Mouse (Mus musculus) gonadal fat pad, adult 2 months (tissue): ENCODE results near the gene Msantd2. TPM values are rescaled to one million over a fixed set of nuclear protein-coding genes. Genes with fewer than 3 reads are reported as not detected.

Source experiments
- DNase-seq: peaks from one replicate; pipeline ENCODE4 v3.0.0-alpha.2; 2012; ENCODE audit warnings: low read depth
- polyA plus RNA-seq: library from polyadenylated mRNA; depleted of rRNA; stranded (reverse); fragments of >200 nt; gene quantifications from 2 replicates; pipeline ENCODE4 v1.2.3, GENCODE M21; 2012; rRNA removed

Msantd2 gene
- polyA plus RNA-seq = 9.2 and 10.4 TPM in 2 replicates

DNA sequence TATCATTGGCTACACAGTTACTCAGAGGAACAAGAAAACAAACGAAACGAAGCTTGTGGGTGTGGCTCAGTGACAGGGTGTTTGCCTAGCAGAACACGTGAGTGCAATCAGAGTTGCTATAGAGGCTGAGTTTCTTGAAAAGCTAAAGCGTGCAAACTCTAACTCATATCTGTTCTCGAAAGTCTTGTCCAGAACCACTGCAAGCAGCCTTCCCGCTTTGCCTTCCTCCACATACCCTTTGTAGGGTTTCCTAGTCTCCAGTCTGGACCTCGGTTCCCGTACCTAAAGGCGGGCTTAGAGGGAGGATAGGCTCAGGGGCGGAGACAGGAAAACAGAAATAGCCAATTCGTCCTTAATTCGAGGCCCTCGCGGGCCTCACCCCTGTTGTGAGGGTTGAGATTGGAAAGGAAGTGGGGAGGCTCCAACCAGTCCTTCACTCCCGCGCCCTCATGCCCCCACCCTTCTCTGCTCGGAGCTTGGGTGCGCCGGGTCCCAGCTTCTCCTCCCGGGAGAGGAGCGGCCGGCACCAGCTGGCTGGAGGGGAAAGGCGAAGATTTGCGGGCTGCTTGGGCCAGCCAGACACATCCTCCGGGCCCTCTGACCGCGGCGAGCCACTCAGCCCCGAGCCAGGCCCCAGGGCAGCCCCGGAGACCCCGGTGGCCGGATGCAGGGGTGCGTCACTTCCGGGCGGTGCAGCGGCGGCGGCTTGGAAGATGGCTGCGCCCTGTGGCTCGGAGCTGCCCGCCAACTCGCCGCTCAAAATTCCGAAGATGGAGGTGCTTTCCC is at the start of gene Msantd2:
Gene Msantd2 (plus strand): TSS at position 709 of the 786 bp plus-strand sequence.
- peak; percentile 40 for DNase-seq

DNA sequence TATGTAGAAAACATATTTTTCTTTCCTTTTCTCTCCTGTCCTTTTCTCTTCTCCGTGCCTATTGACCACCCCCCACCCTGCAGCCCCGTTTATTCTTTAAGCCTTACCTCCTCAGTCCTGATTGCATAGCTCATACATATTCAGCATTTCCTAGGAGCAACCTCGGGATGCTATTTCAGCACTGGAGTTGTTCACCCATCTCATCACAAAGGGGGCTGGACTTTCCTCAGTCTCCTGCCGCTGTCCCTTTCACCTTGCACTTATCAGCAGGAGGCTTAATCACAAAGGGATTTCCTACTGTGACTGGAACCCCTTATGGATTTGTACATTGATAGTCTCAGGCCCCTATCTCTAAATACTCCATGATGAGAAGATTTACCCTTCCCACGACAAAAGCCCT is 36.7 kb upstream of the Msantd2 start:
- no peak for DNase-seq

GRCm38 (mm10) chr9:37453328-37453727 is 35.8 kb upstream of the Msantd2 start:
- no peak for DNase-seq

- no peak for DNase-seq
Measured at GRCm38 (mm10) chr9:37454011-37454492, 35.1 kb upstream of the Msantd2 start.

GRCm38 (mm10) chr9:37454991-37455390 is 34.1 kb upstream of the Msantd2 start:
- no peak for DNase-seq

DNA sequence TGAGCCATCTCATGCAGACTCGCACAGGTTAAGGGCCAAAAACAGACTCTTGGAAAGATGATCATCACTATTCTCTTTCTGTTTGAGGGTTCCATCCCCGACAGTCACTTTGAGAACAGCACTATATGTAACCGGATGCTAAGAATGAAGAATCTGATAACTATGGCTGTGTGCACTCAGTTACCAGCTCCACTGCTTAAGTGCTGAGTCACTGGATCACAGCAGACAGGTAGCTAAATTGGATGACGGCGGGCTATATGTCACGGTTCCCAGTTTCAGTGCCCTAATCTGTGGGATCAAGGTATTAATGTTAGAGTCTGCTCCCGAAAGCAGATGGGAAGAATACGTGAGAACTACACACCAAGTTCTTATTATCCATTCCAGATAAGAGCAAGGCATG is 33.3 kb upstream of the Msantd2 start:
- DNase-seq = no peak

- DNase-seq = no peak
Measured at GRCm38 (mm10) chr9:37456481-37456910, 32.6 kb upstream of the Msantd2 start.

DNA sequence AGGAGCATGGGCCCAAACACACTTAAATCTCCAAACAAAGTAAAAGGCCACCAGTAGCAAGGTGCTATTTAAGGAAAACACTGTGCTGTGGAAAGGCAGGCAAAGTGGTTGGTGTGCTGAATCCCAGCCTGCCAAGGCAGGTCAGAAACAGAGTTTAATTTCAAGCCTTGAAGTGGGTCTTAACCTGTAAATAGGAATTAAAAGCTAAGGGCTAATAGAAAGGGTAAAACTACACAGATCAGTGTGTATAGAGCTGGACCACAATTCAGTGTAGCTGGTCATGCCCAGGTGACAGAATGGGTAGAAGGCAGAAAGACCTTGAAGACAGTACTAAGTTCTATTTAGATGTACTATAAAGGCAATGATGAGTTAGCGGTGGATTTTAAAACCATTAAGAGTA is 32.0 kb upstream of the Msantd2 start:
- no peak for DNase-seq

DNA sequence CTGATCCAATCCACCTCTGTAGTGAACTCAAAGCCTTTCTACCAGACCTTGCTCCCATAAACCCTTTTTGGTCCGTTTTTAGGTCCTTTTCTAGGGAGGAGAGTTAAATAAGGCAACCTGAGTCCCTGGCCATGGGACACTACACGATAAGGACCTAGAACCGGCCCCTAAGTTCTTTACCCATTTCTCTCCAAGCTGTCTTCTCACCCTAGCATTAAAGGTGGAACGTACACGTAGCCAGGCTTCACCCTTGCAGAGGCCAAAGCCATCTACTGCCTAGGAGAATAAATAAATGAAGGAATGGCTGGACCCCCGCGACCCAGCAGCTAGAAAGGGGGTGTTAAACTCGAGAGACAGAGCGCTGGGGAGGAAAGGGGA is 29.5 kb upstream of the Msantd2 start:
- no peak for DNase-seq

DNA sequence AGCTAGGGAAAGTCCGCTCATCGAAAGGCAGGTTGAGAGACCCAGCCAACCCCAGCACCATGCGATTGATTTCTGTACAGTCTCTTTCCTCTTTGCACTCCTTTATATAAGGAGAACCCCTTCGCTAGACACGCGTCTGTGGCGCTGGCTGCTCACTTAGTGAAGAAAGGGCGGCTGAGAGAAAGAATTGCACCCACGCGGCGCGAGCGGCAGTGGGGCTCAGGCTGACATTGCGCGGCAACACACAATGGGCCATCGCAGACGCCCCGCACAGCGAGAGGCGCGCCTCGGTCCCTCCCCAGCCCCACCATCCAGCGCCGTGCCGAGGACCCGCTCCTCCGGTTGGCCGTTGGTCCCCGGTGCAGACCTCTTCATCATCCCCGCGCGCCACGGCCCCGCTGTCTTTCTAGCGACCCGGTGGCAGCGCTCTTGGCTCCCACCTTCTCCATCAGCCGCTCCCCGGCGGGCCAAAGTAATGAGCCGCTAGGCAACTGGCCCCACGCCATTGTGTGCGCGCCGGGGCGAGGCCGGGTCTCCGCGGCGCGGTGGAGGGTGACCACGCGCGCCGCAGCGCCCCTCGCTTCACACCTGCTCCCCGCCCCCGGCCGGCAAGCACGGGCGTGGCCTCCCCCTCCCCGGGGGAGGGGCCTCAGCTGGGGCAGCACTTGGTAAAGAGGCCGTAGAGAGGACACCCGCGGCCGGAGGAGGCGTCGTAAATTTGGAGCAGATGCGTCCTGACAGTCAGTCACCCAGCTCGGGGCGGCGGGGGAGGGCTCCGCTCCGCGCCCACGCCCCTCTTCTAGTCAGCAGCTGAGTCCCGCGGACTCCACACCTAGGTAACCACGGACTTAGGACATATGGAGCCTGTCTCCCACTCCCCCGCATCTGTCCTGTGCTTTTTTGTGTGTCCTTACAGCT is 28.8 kb upstream of the Msantd2 start:
- no peak for DNase-seq

DNA sequence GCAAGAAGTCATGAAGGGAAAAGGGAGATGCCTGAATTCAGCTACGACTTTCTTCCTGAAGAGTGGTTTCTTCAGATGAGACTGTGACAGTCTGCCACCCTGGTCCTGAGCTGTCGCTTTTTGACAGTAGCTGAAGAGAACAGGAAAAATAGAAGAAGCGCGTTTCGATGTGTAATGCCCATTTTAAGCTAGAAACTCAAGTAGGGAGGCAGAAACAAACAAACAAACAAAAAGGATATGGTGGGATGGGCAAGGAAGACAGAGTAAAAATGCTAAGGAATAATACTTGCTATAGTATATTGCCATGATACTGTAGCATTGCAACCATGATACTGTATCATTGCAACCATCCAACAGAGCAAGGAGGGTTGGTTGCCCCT is 28.2 kb upstream of the Msantd2 start:
- no peak for DNase-seq

DNA sequence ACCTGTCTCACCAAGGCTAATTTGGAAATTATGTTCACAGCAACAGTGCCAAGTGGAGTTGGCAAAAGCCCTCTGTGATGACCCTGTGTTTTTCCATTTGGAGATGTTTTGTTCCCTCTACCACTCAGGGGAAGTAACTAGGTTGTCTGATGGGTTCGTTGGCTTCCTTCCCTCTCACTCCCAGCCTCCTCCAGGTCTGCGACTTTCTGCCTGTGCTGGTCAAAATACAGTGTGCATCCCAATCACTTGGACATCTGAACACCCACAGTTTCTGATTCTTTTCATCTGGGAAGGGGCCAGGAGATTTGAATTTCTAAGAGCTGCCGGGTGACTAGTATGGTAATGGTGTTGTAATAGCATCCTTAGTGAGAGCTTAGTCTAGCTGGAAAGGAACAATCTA is 27.5 kb upstream of the Msantd2 start:
- DNase-seq = no peak

DNA sequence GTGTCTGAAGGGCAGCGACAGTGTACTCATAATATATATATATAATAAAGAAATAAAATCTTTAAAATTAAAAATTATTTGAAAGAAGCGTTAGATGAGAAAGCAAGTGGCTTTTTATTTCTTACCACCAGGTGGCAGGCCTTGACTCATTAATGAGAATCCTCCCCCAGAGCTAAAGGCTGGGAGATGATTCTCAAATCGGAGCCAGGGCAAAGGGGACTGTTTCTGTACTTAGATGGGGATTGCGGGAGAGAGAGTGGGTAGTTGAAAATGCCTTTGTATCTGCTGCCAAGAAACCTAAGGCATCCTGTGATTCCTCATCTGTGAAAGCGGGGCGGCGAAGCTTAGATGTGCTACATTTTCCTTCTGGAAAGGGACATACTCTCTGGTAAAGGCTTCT is 26.4 kb upstream of the Msantd2 start:
- DNase-seq = no peak

- DNase-seq = no peak
Measured at GRCm38 (mm10) chr9:37473611-37474125, 15.5 kb upstream of the Msantd2 start.

- DNase-seq = no peak
Measured at GRCm38 (mm10) chr9:37474923-37475322, 14.2 kb upstream of the Msantd2 start.

DNA sequence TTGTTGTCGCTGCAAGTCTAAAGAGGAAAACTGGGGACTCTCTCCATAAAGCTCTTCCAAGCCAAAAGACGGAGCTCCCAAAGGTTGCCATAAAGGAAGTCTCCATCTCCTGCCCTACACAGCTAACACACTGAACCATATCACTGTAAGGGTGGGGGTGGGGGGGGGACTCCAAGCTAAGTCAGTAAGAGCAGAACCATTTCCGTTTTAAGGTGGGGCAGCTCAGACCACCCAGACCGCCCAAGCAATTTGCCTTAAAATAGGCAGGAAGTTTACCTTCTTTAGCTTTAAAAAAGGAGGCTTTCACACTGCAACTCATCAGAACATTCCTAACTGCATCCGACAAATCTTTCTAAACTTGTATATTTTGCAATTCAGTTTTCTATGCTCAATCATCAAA is 4.0 kb upstream of the Msantd2 start:
- no peak for DNase-seq

- DNase-seq = no peak
Measured at GRCm38 (mm10) chr9:37488041-37488440, 1.1 kb upstream of the Msantd2 start.

GRCm38 (mm10) chr9:37489446-37490120 is 464 bp downstream of the Msantd2 start:
- DNase-seq = no peak

DNA sequence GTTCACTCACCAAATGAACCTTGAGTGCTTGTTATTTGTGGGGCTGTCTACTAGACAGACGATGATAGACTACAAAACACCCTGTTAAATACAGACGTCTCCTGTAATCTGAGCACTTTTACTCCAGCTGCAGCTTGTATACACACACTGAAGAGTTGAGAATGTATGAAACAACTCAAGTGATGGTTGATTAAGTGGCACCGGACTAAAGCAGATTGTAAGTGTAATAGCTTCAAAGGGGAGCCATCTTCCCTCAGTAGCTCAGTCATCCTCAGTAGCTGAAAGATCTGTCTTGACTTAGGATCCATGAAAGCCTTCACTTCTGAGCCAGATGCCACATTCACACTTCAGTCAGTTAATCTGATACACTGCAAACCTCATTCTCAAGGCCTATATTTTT is 6.6 kb downstream of the Msantd2 start:
- DNase-seq = no peak

- no peak for DNase-seq
Measured at GRCm38 (mm10) chr9:37496325-37496724, 7.2 kb downstream of the Msantd2 start.

DNA sequence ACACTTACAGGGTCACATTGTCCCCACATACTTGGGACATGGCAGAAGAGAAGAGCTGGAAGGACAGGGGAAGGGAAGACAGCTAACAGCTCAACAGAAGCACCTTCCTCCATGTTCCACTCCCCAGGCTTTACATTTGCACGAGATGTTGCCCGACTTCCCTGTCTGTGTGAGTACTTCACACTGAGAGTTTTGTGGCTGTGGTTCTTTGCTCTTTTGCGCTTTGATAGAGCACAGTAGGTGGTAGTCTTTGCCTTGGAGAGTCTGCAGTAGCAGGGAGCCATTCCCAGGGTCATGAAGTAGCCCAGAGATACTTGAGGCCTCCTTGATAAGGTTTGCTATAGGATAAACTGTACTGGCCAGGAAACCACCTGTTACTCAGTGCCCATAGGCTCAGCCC is 11.1 kb downstream of the Msantd2 start:
- no peak for DNase-seq

GRCm38 (mm10) chr9:37501170-37501569 is 12.1 kb downstream of the Msantd2 start:
- no peak for DNase-seq
